Mouse (Mus musculus) mouse embryonic stem cell (cell line): Measurements from ENCODE around the gene Vav1.

Source experiments
- in situ Hi-C, 2 experiments: fragments of 300-500 bp; cut with MboI; formaldehyde crosslinking; loops; 1 replicate in 1 of 2; 3 replicates in 1 of 2; pipeline ENCODE4 v1.14.3; 2019 to 2020; ENCODE audit warnings: low sequenced_read_pairs in 2 of 2, low pct_unique_long_range_greater_than_20kb in 1 of 2, mixed read lengths in 1 of 2; ENCODE audit not compliant: unreplicated experiment in 1 of 2

The Vav1 gene

GRCm38 (mm10) chr17:57327615-57328014 is 48.7 kb downstream of the Vav1 start:
- in situ Hi-C loops, result no loop called here

GRCm38 (mm10) chr17:57328944-57329343 is 50.0 kb downstream of the Vav1 start:
- in situ Hi-C loops, result no loop called here

- in situ Hi-C loops, result loop anchor here (10.0 kb wide), 2 partner anchors 116 to 236 kb away; no protein-coding TSS in a partner anchor
Observed at GRCm38 (mm10) chr17:57330993-57331392, 52.1 kb downstream of the Vav1 start.

GRCm38 (mm10) chr17:57332241-57332640 is 53.3 kb downstream of the Vav1 start:
- in situ Hi-C loops, result loop anchor here (10.0 kb wide), 2 partner anchors 117 to 237 kb away; no protein-coding TSS in a partner anchor

GRCm38 (mm10) chr17:57334001-57334760 is 55.3 kb downstream of the Vav1 start:
- in situ Hi-C loops, result loop anchor here (10.0 kb wide), 2 partner anchors 119 to 239 kb away; no protein-coding TSS in a partner anchor

- in situ Hi-C loops, result loop anchor here (5.0 to 10.0 kb wide), 3 partner anchors 117 to 240 kb away; no protein-coding TSS in a partner anchor
Observed at GRCm38 (mm10) chr17:57334761-57335150, 55.9 kb downstream of the Vav1 start.

GRCm38 (mm10) chr17:57335194-57335593 is 56.3 kb downstream of the Vav1 start:
- in situ Hi-C loops, result loop anchor here (5.0 to 10.0 kb wide), 3 partner anchors 118 to 240 kb away; no protein-coding TSS in a partner anchor

- in situ Hi-C loops, result loop anchor here (5.0 to 10.0 kb wide), 3 partner anchors 118 to 241 kb away; no protein-coding TSS in a partner anchor
Observed at GRCm38 (mm10) chr17:57335673-57336303, 56.9 kb downstream of the Vav1 start.

GRCm38 (mm10) chr17:57337996-57338395 is 59.1 kb downstream of the Vav1 start:
- in situ Hi-C loops, result loop anchor here (5.0 to 10.0 kb wide), 3 partner anchors 121 to 243 kb away; no protein-coding TSS in a partner anchor

- in situ Hi-C loops, result loop anchor here (5.0 to 10.0 kb wide), 3 partner anchors 122 to 244 kb away; no protein-coding TSS in a partner anchor
Observed at GRCm38 (mm10) chr17:57339298-57339697, 60.4 kb downstream of the Vav1 start.

- in situ Hi-C loops, result no loop called here
Observed at GRCm38 (mm10) chr17:57341568-57341967, 62.7 kb downstream of the Vav1 start.

GRCm38 (mm10) chr17:57344029-57344707 is 65.3 kb downstream of the Vav1 start:
- in situ Hi-C loops, result no loop called here

- in situ Hi-C loops, result no loop called here
Observed at GRCm38 (mm10) chr17:57347017-57347416, 68.1 kb downstream of the Vav1 start.

GRCm38 (mm10) chr17:57347781-57348180 is 68.9 kb downstream of the Vav1 start:
- in situ Hi-C loops, result no loop called here

- in situ Hi-C loops, result no loop called here
Observed at GRCm38 (mm10) chr17:57349067-57349466, 70.2 kb downstream of the Vav1 start.

GRCm38 (mm10) chr17:57350212-57350611 is 71.3 kb downstream of the Vav1 start:
- in situ Hi-C loops, result no loop called here

- in situ Hi-C loops, result no loop called here
Observed at GRCm38 (mm10) chr17:57351107-57351506, 72.2 kb downstream of the Vav1 start.

- in situ Hi-C loops, result no loop called here
Observed at GRCm38 (mm10) chr17:57358441-57358840, 79.5 kb downstream of the Vav1 start, which contains the start of gene Adgre1. Gene Adgre1 (plus strand): TSS chr17:57358691.
